Mouse (Mus musculus) liver, adult 2 months (tissue): Measurements from ENCODE around the gene Napepld.

Source experiments
- CTCF ChIP-seq: fragments of 200-500 bp; IDR thresholded peaks from 2 replicates; pipeline ENCODE4 v1.5.1; 2011; ENCODE audit warnings: low read depth, low read length, control low read depth
- POLR2A ChIP-seq: fragments of 200-500 bp; IDR thresholded peaks from 2 replicates; pipeline ENCODE4 v1.6.1; 2011; ENCODE audit warnings: low read length, control low read depth; ENCODE audit not compliant: insufficient read depth; ENCODE audit errors: extremely low read depth

DNA sequence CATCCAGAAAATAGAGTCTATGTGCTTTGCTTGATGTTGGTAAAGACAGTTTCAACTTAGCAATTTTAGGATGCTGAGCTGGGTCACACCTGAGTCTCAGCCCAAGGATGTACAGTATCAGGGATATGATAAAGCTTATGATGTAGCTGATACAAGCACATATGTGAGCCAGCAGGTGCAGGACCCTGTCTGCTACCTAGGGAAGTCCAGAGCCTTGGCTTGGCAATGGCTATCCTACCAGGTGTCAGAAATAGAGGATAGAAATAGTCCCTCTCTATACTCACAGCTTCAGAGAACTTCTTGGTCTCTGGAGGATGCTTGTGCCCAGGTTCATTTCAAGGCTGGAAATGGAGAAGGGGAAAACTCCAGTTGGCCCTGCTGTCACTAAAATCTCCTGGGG is 75.3 kb downstream of the Napepld start:
- TF ChIP-seq POLR2A (no peak), CTCF (no peak)
